Mouse (Mus musculus): ENCODE data around the gene Ss18l1.

Gene Ss18l1

DNA sequence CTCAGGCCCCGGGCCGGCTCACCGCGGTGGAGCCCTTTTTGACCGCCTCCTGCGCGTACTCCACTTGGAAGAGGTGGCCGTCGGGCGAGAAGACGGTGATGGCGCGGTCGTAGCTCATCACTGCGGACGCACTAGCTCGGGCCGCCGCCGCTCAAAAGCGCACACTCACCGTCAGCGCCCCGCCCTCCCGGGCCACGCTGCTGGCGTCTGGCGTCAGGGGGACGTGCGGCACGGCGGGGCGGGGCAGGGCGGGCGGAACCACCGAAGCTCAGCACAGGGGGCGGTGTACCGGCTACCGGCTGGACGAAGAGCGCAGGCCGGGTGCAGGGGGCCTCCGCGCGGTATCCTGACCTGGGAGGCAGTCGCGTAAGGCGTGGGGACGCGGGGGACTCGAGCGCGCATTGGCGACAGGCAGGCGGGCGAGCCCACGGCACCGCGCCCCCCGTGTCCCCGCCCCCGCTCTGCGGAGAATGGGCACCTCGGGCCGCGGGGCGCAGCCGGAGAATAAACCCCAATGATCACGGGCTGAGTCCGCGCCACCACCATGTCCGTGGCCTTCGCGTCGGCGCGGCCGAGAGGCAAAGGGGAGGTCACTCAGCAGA is at the start of gene Ss18l1, which contains the start of gene Psma7:
TSS of gene Ss18l1 (plus strand) at position 254 of the 602 bp plus-strand sequence.
TSS of gene Psma7 (minus strand) at position 178 of the 602 bp plus-strand sequence.
- in situ Hi-C loops (cut with MboI; ENCODE audit: low sequenced_read_pairs): no loop called here

DNA sequence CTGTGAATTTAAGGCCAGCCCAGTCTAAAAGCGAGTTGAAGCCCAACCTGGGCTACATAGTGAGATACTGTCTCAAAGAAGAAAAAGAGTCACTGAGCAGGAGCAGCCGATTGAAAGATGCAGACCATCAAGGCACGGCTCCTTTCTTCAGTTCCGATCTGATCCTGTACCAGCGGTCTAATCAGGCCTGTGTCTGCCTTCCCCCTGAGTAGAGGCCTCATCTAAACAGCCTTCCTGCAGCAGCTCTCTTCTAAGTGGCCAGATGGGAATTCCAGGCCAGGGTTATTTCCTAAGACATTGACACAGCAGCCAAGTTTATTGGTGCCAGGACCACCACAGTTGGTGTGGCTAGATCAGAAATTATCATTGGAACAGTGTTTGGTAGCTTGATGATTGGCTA is 49.2 kb upstream of the Ss18l1 start:
- in situ Hi-C loops (cut with MboI; ENCODE audit: low sequenced_read_pairs): no loop called here

DNA sequence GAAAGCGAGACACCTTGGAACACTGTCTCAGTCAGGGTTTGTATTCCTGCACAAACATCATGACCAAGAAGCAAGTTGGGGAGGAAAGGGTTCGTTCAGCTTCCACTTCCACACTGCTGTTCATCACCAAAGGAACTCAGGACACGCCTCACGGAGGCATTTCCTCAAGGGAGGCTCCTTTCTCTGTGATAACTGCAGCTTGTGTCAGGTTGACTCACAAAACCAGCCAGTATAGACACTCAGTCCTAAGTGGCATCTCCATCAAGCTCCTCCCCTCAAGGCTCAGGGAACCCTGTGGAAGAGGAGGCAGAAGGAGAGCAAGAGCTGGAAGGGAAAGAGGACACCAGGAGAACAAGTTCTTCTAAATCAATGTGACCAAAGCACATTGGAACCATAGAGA is 43.9 kb upstream of the Ss18l1 start:
- in situ Hi-C loops (cut with MboI; ENCODE audit: low sequenced_read_pairs): no loop called here

DNA sequence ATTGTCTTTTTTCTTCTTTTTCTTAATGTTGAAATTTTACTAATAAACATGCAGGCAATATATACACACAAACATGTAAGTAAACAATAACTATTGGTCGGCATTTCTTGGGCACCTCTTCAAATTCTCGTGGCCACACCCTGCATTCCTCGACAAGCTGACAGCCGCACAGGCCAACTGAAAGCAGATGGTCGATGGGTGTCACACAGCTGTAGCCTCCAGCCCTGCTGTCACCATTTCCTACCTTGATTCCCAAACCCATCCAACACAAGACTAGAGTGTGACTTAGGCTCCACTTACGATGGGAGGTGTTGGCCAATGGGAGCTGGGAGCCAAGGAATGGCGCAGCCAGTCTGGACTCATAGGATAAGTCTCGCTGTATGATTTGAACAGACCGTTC is 40.7 kb upstream of the Ss18l1 start:
- in situ Hi-C loops (cut with MboI; ENCODE audit: low sequenced_read_pairs): no loop called here

DNA sequence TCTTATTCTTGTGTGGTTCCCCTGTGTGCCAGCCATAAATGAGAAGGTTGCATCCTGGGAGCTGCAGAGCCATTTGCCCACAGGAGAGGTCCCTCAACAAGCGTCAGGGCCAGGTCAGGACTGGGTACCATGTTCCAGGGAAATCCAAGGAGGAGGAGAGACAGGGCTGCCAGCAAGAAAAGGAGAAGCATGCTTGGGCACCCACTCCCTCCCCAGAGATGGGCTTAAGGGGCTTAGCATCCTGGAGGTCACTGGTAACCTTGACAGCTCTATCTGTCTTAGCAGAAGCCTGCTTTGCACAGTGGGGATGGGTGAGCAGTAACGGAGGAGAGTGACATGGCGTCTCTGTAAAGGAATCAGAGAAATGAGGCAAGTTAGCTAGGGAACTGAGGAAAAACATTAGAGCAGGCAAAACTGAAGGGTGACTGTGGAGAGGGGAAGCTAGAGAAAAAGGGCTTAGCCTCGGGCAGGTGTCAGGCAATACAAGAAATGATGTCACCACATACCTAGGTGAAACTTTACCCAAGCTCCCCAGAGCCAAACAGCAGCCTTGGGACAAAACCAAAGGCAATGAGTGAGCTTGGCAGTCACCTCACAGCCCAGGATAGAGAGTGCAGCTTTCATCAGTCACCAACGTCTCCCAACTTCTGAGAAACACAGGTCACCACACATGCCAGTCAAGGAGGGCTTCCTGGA is 36.5 kb upstream of the Ss18l1 start:
- in situ Hi-C loops (cut with MboI; ENCODE audit: low sequenced_read_pairs): no loop called here

DNA sequence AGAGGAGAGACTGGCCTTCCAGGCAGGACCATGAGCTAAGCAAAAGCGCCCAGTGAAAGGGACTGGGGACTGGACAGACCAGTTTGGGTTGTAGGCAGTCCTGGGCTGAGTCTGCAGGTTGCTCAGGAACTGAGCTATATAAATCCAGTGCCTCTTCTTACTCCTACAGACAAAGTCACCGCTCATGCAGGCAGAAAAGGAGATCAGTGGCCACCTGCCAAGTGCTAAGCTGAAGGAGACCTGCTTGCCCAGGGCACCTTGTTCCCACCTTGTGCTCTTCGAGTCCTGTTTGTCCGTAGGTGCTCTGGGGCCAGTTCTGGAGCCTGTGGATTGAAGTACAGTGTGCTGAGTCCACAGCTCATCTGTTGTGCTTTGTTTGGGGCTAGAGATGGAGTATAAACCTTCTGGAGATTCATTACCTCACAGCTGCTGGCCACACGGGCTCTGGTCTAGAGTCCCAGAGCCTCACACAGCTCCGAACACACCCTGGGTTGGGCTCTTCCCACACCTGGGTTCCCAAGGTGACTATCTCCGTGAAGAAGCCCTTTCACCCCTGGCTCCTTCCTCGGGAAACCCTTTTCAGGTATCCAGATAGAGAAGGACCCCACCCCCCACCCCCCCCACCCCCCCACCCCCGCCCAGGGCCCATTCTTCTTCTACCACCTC is 35.8 kb upstream of the Ss18l1 start:
- in situ Hi-C loops (cut with MboI; ENCODE audit: low sequenced_read_pairs): no loop called here

DNA sequence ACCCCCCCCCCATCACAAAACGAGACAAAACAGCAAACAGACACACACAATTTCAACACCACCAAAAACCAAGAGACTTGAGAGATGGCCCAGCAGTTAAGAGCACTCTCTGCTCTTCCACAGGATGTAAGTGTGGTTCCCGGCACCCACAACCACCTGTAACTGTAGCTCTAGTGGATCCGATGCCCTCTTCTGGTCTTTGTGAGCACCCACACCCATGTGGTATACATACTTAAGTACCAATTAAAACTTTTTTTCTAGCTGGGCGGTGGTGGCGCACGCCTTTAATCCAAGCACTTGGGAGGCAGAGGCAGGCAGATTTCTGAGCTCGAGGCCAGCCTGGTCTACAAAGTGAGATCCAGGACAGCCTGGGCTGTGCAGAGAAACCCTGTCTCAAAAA is 31.6 kb upstream of the Ss18l1 start:
- in situ Hi-C loops (cut with MboI; ENCODE audit: low sequenced_read_pairs): no loop called here

DNA sequence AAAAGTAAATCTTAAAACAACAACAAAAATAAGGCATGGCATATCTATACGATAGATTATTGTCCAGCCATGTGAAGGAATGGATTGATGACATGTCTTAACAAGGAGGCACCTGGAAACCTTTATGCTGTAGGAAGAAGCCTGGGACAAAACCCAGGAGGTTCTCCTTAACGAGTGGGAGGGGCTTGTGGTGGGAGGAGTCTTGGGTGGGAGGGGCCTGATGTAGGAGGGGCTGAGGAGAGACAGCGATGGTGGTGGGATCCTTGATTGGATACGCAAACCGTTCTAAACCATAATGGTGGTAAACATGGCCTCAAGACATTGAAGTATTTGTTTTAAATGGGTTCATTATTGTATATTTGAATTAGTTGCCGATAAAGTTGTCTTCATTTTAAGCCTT is 30.9 kb upstream of the Ss18l1 start:
- in situ Hi-C loops (cut with MboI; ENCODE audit: low sequenced_read_pairs): no loop called here

DNA sequence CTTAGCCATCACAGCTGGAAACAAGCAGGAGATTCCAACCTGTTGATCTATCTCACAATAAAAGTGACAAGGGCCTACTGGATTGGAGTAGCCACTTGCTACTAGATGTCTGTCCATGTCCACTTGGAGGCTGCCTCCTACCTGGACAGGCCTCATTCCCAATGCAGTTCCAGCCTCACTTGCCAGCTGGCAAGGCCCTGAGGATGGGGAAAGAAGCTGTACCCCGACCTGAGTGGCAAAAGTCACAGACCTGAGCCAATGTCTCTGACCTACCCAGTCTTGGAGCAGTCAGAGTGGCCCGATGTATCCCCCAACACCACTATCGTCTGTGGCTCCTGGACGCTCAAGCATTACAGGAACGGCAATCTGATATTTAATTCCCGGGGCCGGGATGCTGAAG is 28.6 kb upstream of the Ss18l1 start:
- in situ Hi-C loops (cut with MboI; ENCODE audit: low sequenced_read_pairs): no loop called here

- in situ Hi-C loops (cut with MboI; ENCODE audit: low sequenced_read_pairs): no loop called here
These were observed 24.7 kb upstream of the Ss18l1 start for GRCm38 (mm10) chr2:180017632-180018031.

GRCm38 (mm10) chr2:180018573-180018972 is 23.7 kb upstream of the Ss18l1 start:
- in situ Hi-C loops (cut with MboI; ENCODE audit: low sequenced_read_pairs): no loop called here

DNA sequence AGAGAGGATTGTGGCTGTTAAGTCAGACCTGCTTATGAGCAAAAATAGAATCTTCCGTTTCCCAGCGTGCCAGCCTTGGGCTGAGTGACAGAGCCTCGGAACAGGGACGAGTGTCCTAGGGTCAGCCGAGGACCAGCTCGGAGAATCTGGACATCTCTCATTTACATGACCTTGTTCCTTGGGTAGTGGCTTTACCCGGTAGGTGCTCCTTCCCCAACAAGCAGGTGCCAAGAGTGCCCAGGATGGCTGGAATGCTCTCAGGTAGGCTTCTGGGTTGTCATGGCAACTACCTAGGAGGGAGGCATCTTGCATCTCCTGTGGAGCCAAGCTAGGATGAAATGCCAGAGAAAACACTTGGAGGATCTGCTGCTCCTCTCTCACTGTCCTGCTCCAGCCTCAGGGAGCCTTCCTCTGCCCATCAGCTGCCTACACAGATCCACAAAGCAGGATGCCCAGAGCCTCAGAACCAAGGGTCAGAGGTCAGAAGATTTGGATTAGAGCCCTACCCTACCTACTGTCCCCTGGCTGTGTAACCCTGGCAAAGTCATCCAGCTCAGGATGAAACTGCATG is 22.1 kb upstream of the Ss18l1 start:
- in situ Hi-C loops (cut with MboI; ENCODE audit: low sequenced_read_pairs): no loop called here

- in situ Hi-C loops (cut with MboI; ENCODE audit: low sequenced_read_pairs): no loop called here
These were observed 21.4 kb upstream of the Ss18l1 start for GRCm38 (mm10) chr2:180020919-180021318.

DNA sequence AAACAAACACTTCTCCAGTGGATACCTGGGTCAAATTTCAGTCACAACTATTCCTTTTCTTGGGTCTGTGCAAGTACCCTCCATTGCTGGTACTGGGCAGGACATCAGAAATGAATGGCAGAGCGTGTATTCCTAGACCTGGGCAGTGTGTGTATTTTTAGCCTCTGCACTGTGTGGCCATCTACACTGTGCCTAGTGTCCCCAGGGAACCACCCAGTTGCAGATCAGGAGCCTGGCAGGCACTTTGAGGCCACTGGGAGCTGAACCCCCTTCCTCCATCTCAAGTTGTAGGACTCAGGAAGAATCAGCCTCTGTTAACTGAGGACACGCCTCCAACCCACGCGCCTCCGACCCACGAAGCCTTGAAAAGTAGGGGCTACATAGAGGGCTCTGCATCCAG is 19.6 kb upstream of the Ss18l1 start:
- in situ Hi-C loops (cut with MboI; ENCODE audit: low sequenced_read_pairs): no loop called here

DNA sequence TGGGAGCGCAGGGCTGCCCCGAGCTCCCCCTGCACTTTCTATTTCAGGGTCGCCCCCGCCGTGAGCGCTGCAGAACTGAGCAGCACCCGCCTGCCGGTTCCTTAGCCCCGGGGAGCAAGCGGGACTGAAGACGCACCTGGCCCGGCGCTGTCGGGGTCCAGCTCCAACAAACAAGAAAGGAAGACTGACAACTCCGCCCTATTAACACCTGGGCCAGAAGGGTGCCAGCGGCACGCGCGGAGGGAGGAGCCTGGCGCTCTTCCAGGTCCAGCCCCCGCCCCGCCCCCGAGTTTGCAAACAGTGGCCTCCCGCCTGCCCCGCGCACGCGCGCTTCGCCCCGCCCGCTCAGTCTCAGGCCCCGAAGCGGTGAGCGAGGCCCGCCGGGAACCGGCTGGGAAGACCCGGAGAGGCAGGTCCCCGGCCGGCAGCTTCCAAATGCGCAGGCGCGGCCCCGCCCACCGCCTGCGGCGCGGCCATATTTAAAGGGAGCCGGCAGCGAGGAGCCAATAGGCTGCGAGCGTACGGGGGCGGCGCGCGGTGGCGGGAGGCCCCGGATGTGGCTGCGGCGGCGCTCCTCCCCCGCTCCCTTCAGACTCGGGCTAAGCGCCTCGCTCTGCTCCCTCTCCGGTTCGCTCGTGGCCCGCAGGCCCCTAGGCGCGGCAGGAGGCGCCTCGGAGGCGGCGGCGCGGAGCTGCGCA is 17.8 kb upstream of the Ss18l1 start, which contains the start of gene Lsm14b:
TSS of gene Lsm14b (plus strand) at position 587 of the 698 bp plus-strand sequence.
- in situ Hi-C loops (cut with MboI; ENCODE audit: low sequenced_read_pairs): no loop called here

- in situ Hi-C loops (cut with MboI; ENCODE audit: low sequenced_read_pairs): no loop called here
These were observed 17.0 kb upstream of the Ss18l1 start for GRCm38 (mm10) chr2:180025135-180025860.

- in situ Hi-C loops (cut with MboI; ENCODE audit: low sequenced_read_pairs): no loop called here
These were observed 16.5 kb upstream of the Ss18l1 start for GRCm38 (mm10) chr2:180025861-180026200.

DNA sequence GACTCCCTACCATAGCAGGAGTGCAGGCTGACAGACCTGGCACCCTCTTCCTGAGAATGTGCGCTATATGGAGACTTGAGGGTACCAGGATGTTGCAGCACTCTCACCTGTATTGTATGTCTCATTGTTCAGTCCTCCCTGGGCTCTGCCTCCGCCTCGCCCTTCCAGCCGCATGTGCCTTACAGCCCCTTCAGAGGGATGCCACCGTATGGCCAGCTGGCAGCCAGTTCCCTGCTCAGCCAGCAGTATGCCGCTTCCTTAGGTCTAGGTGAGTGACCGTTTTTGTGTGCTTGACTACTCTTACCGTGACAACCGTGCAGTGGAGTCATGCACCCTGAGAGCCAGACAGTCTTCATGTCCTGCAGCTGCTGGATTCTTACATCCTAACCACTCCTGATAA is 14.5 kb upstream of the Ss18l1 start:
- in situ Hi-C loops (cut with MboI; ENCODE audit: low sequenced_read_pairs): no loop called here

DNA sequence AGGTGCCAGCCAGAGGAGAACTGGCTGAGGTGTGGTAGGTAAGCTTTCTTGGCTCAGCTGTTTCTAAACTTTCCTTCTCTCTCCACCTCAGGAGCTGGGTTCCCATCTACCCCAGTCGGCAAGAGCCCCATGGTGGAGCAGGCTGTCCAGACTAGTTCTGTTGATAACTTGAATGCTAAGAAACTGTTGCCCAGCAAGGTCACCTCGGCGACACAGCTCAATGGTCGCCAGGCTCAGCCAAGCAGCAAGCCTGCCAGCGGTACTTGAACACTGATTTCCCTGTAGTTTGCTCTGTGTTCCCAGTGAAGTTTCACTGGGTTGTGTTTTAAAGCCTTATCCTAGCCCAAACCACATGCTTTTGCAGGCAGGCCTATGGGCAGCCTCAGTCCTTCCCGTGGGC is 11.0 kb upstream of the Ss18l1 start:
- in situ Hi-C loops (cut with MboI; ENCODE audit: low sequenced_read_pairs): no loop called here

GRCm38 (mm10) chr2:180032925-180033324 is 9.4 kb upstream of the Ss18l1 start:
- in situ Hi-C loops (cut with MboI; ENCODE audit: low sequenced_read_pairs): no loop called here

DNA sequence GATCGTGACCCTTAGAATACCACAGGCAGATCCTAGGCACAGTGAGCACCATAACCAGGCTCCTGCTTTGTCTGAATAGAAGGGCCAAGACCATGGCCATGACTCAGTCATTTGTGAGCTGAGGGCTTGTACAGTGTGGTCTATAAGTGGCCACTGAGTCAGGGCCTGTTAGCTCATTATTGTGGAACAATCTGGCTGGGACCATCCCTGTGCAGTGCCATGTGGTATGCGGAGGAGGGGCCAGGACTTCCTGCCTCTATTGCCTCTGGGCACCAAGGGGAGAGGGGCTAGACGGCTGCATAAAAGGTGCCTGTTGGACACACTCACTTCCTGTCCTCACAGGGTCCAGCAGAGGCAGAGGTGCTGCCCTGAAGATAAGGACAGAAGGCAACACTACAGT is 8.4 kb upstream of the Ss18l1 start:
- in situ Hi-C loops (cut with MboI; ENCODE audit: low sequenced_read_pairs): no loop called here

Measured in CH12F3 (cell line).